Mouse (Mus musculus): ENCODE data around the gene C2cd3.

The C2cd3 gene

GRCm38 (mm10) chr7:100371495-100372451 is at the start of gene C2cd3, which contains the start of gene Ppme1:
Gene C2cd3 (plus strand): TSS chr7:100372233.
Gene Ppme1 (minus strand): TSS chr7:100372307.
- DNase-seq (ENCODE audit: low spot score) = peak; percentile 99

- no peak for DNase-seq (ENCODE audit: low spot score)
These were observed 48.3 kb upstream of the C2cd3 start for GRCm38 (mm10) chr7:100323721-100324120.

GRCm38 (mm10) chr7:100325482-100325881 is 46.6 kb upstream of the C2cd3 start:
- DNase-seq (ENCODE audit: low spot score) = peak; percentile 13

GRCm38 (mm10) chr7:100327514-100327913 is 44.5 kb upstream of the C2cd3 start:
- no peak for DNase-seq (ENCODE audit: low spot score)

GRCm38 (mm10) chr7:100328636-100329035 is 43.4 kb upstream of the C2cd3 start:
- no peak for DNase-seq (ENCODE audit: low spot score)

- no peak for DNase-seq (ENCODE audit: low spot score)
These were observed 40.8 kb upstream of the C2cd3 start for GRCm38 (mm10) chr7:100331269-100331668.

GRCm38 (mm10) chr7:100335921-100336320 is 36.1 kb upstream of the C2cd3 start:
- no peak for DNase-seq (ENCODE audit: low spot score)

- no peak for DNase-seq (ENCODE audit: low spot score)
These were observed 17.0 kb upstream of the C2cd3 start for GRCm38 (mm10) chr7:100354984-100355383.

GRCm38 (mm10) chr7:100356324-100356723 is 15.7 kb upstream of the C2cd3 start:
- DNase-seq (ENCODE audit: low spot score) = no peak

- DNase-seq (ENCODE audit: low spot score) = no peak
These were observed 15.3 kb upstream of the C2cd3 start for GRCm38 (mm10) chr7:100356768-100357167.

- DNase-seq (ENCODE audit: low spot score) = peak; percentile 37
These were observed 14.2 kb upstream of the C2cd3 start for GRCm38 (mm10) chr7:100357856-100358255.

- no peak for DNase-seq (ENCODE audit: low spot score)
These were observed 8.9 kb upstream of the C2cd3 start for GRCm38 (mm10) chr7:100363162-100363561.

GRCm38 (mm10) chr7:100364888-100365287 is 7.1 kb upstream of the C2cd3 start:
- no peak for DNase-seq (ENCODE audit: low spot score)

- peak; percentile 20 for DNase-seq (ENCODE audit: low spot score)
These were observed 483 bp downstream of the C2cd3 start for GRCm38 (mm10) chr7:100372452-100372980.

GRCm38 (mm10) chr7:100378257-100378656 is 6.2 kb downstream of the C2cd3 start:
- no peak for DNase-seq (ENCODE audit: low spot score)

GRCm38 (mm10) chr7:100381161-100381560 is 9.1 kb downstream of the C2cd3 start:
- no peak for DNase-seq (ENCODE audit: low spot score)

GRCm38 (mm10) chr7:100383207-100383606 is 11.2 kb downstream of the C2cd3 start:
- DNase-seq (ENCODE audit: low spot score) = no peak

GRCm38 (mm10) chr7:100388174-100388573 is 16.1 kb downstream of the C2cd3 start:
- DNase-seq (ENCODE audit: low spot score) = no peak

GRCm38 (mm10) chr7:100390166-100390565 is 18.1 kb downstream of the C2cd3 start:
- DNase-seq (ENCODE audit: low spot score) = no peak

GRCm38 (mm10) chr7:100392265-100392664 is 20.2 kb downstream of the C2cd3 start:
- DNase-seq (ENCODE audit: low spot score) = no peak

GRCm38 (mm10) chr7:100399231-100399913 is 27.3 kb downstream of the C2cd3 start:
- DNase-seq (ENCODE audit: low spot score) = no peak

- no peak for DNase-seq (ENCODE audit: low spot score)
These were observed 29.0 kb downstream of the C2cd3 start for GRCm38 (mm10) chr7:100400899-100401539.
